Mouse (Mus musculus): ENCODE data around the gene Tnnt1.
"Not testable (repeated sequence)": the region's sequence is repeated elsewhere in the genome, so short reads cannot be mapped to it uniquely, and the experiment has no call there.

The Tnnt1 gene

GRCm38 (mm10) chr7:4516332-4517050 lies at the start of gene Tnnt1:
TSS of gene Tnnt1 (minus strand) at chr7:4516382.
- Histone ChIP-seq H3K27me3 (ENCODE audit: control insufficient read depth, insufficient read depth, low read length, poor library complexity, severe bottlenecking) (no peaks in the 10 kb centered on the region), H3K36me3 (ENCODE audit: control insufficient read depth, insufficient read depth, low read length, poor library complexity, severe bottlenecking) (no peaks in the 10 kb centered on the region)
- no peak for DNase-seq (ENCODE audit: low read depth, low spot score)

DNA sequence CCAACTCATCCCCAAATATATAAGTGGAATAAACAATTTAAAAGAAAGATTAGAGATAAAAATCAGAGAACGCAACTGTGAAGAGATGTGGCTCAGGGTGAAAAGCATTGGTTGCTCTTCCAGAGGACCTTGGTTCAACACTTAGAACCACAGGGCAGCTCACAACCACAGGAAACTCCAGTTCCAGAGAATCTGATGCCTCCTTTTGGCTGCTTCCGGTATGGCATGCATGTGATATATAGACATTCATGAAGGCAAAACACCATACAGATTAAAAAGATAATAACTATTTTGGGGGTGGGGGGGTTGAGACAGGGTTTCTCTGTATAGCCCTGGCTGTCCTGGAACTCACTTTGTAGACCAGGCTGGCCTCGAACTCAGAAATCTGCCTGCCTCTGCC lies 46.5 kb upstream of the Tnnt1 start:
- no peaks in the 10 kb centered on the region for H3K36me3 ChIP-seq (ENCODE audit: control insufficient read depth, insufficient read depth, low read length, poor library complexity, severe bottlenecking)
- no peak for DNase-seq (ENCODE audit: low read depth, low spot score)

DNA sequence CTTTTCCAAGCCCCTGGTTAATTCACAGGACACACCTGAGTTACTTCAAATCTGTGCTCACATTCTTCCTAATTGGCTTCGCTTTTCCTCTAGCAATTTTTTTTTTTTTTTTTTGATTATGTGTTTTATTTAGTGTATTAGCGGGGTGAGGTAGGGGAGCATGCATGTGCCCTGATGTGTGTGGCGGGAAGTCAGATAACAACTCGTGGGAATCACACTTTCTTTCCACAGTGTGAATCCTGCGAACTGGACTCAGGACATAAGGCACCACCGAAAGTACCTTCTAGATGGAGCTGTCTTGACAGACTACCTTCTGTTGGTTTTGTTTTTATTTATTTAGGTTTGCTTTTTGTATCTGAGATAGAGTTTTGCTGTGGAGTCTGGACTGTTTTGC lies 41.0 kb upstream of the Tnnt1 start:
- no peaks in the 10 kb centered on the region for H3K36me3 ChIP-seq (ENCODE audit: control insufficient read depth, insufficient read depth, low read length, poor library complexity, severe bottlenecking)
- H3K27me3 ChIP-seq (ENCODE audit: control insufficient read depth, insufficient read depth, low read length, poor library complexity, severe bottlenecking) = no peaks in the 10 kb centered on the region; the same call in 1 of the 2 replicates
- DNase-seq (ENCODE audit: low read depth, low spot score) = no peak

More for the DNA sequence above, 46.5 kb upstream of the Tnnt1 start:
- no peaks in the 10 kb centered on the region for H3K27me3 ChIP-seq (ENCODE audit: control insufficient read depth, insufficient read depth, low read length, poor library complexity, severe bottlenecking)

DNA sequence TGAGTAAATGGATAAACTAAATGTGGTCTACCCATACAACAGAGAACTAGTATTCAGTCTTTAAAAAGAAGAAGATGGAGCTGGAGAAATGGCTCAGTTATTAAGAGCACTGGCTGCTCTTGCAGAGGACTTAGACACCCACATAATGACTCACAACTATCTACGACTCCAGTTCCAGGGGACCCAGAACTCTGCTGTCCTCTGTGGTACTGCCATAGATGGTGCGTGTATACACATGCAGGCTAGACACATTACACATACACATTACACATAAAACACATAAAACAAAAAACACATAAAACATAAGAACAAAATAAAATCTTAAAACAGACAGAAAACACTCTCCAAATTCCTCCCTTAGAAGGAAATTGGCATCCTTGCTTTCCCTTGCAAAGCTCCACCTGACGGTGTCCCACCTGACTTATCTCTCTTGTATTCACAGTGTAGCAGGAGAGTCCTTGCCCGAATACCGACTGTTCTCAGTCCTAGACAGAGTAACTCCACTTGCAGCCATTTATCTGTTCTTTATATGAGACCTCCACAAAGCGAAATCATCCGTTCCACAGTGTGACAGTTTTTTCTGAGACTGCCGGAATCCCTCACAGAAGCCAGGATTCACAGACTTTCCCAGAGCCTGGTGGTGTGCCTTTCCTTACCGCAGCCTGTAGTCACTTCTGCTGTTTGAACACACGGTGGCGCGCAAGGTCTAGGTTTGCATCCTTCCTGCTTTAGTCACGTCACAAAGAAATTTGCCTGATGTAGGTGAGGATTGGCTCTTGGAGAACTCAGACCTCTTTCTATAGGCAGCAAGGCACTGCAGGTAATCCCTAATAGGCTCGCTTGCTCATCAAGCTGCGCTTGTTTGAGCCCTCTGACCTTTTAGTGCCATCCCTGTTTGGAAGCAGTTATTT lies 40.3 kb upstream of the Tnnt1 start:
- no peaks in the 10 kb centered on the region for H3K36me3 ChIP-seq (ENCODE audit: control insufficient read depth, insufficient read depth, low read length, poor library complexity, severe bottlenecking)
- DNase-seq (ENCODE audit: low read depth, low spot score) = peak; percentile 94
- H3K27me3 ChIP-seq (ENCODE audit: control insufficient read depth, insufficient read depth, low read length, poor library complexity, severe bottlenecking) = no peaks in the 10 kb centered on the region; the same call in 1 of the 2 replicates

DNA sequence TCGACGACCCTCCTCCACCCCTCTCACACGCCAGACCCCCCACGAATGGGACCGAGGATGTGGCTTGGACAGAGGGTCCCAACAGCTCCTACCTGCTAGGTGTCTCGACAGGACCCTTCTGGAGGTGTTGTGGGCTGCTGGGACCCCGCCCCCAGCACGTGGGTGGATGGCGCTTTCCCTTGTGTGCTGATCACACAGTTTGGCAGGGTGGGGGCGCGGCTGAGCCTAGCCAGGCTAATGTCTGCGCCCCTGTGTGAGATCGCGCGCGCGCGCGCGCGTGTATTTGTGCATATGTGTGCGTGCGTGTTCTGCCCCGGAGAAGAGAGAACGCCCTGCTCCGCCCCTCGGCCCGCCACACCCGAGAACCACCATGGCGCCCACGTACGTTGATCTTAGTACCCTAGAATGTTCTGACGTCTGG lies 31.0 kb upstream of the Tnnt1 start, which contains the start of gene Syt5:
Gene Syt5 (minus strand): TSS at position 321 of the 421 bp plus-strand sequence.
- Histone ChIP-seq H3K27me3 (ENCODE audit: control insufficient read depth, insufficient read depth, low read length, poor library complexity, severe bottlenecking) (no peaks in the 10 kb centered on the region), H3K36me3 (ENCODE audit: control insufficient read depth, insufficient read depth, low read length, poor library complexity, severe bottlenecking) (no peaks in the 10 kb centered on the region)
- DNase-seq (ENCODE audit: low read depth, low spot score) = no peak

GRCm38 (mm10) chr7:4546591-4547131 lies 30.5 kb upstream of the Tnnt1 start:
- H3K36me3 ChIP-seq (ENCODE audit: control insufficient read depth, insufficient read depth, low read length, poor library complexity, severe bottlenecking) = no peaks in the 10 kb centered on the region
- peak; percentile 35 for DNase-seq (ENCODE audit: low read depth, low spot score)
- H3K27me3 ChIP-seq (ENCODE audit: control insufficient read depth, insufficient read depth, low read length, poor library complexity, severe bottlenecking) = no peaks in the 10 kb centered on the region

- DNase-seq (ENCODE audit: low read depth, low spot score) = no peak
- H3K27me3 ChIP-seq (ENCODE audit: control insufficient read depth, insufficient read depth, low read length, poor library complexity, severe bottlenecking) = no peaks in the 10 kb centered on the region
- H3K36me3 ChIP-seq (ENCODE audit: control insufficient read depth, insufficient read depth, low read length, poor library complexity, severe bottlenecking) = no peaks in the 10 kb centered on the region
Observed at GRCm38 (mm10) chr7:4546050-4546449, 29.9 kb upstream of the Tnnt1 start.

- no peaks in the 10 kb centered on the region for H3K27me3 ChIP-seq (ENCODE audit: control insufficient read depth, insufficient read depth, low read length, poor library complexity, severe bottlenecking)
- no peak for DNase-seq (ENCODE audit: low read depth, low spot score)
- H3K36me3 ChIP-seq (ENCODE audit: control insufficient read depth, insufficient read depth, low read length, poor library complexity, severe bottlenecking) = no peaks in the 10 kb centered on the region
Observed at GRCm38 (mm10) chr7:4542013-4542412, 25.8 kb upstream of the Tnnt1 start.

GRCm38 (mm10) chr7:4541344-4541743 lies 25.2 kb upstream of the Tnnt1 start:
- DNase-seq (ENCODE audit: low read depth, low spot score) = no peak
- H3K36me3 ChIP-seq (ENCODE audit: control insufficient read depth, insufficient read depth, low read length, poor library complexity, severe bottlenecking) = no peaks in the 10 kb centered on the region

GRCm38 (mm10) chr7:4539019-4539418 lies 22.8 kb upstream of the Tnnt1 start:
- no peak for DNase-seq (ENCODE audit: low read depth, low spot score)
- H3K36me3 ChIP-seq (ENCODE audit: control insufficient read depth, insufficient read depth, low read length, poor library complexity, severe bottlenecking) = no peaks in the 10 kb centered on the region
- no peaks in the 10 kb centered on the region for H3K27me3 ChIP-seq (ENCODE audit: control insufficient read depth, insufficient read depth, low read length, poor library complexity, severe bottlenecking)

More at GRCm38 (mm10) chr7:4541344-4541743, 25.2 kb upstream of the Tnnt1 start:
- H3K27me3 ChIP-seq (ENCODE audit: control insufficient read depth, insufficient read depth, low read length, poor library complexity, severe bottlenecking) = no peaks in the 10 kb centered on the region

GRCm38 (mm10) chr7:4537181-4537580 lies 21.0 kb upstream of the Tnnt1 start:
- Histone ChIP-seq H3K36me3 (ENCODE audit: control insufficient read depth, insufficient read depth, low read length, poor library complexity, severe bottlenecking) (no peaks in the 10 kb centered on the region), H3K27me3 (ENCODE audit: control insufficient read depth, insufficient read depth, low read length, poor library complexity, severe bottlenecking) (0 out of 2 replicates have a peak, but pooled peaks cover 1% of the 10 kb centered on the region)
- DNase-seq (ENCODE audit: low read depth, low spot score) = no peak

GRCm38 (mm10) chr7:4536369-4536768 lies 20.2 kb upstream of the Tnnt1 start:
- DNase-seq (ENCODE audit: low read depth, low spot score) = no peak
- 0 out of 2 replicates have a peak, but pooled peaks cover 1% of the 10 kb centered on the region for H3K27me3 ChIP-seq (ENCODE audit: control insufficient read depth, insufficient read depth, low read length, poor library complexity, severe bottlenecking)
- no peaks in the 10 kb centered on the region for H3K36me3 ChIP-seq (ENCODE audit: control insufficient read depth, insufficient read depth, low read length, poor library complexity, severe bottlenecking)

GRCm38 (mm10) chr7:4532005-4532729 lies 16.0 kb upstream of the Tnnt1 start, which contains the start of gene Dnaaf3:
TSS of gene Dnaaf3 (minus strand) at chr7:4532453.
- no peak for DNase-seq (ENCODE audit: low read depth, low spot score)
- Histone ChIP-seq H3K27me3 (ENCODE audit: control insufficient read depth, insufficient read depth, low read length, poor library complexity, severe bottlenecking) (0 out of 2 replicates have a peak, but pooled peaks cover 1% of the 10 kb centered on the region), H3K36me3 (ENCODE audit: control insufficient read depth, insufficient read depth, low read length, poor library complexity, severe bottlenecking) (no peaks in the 10 kb centered on the region)

DNA sequence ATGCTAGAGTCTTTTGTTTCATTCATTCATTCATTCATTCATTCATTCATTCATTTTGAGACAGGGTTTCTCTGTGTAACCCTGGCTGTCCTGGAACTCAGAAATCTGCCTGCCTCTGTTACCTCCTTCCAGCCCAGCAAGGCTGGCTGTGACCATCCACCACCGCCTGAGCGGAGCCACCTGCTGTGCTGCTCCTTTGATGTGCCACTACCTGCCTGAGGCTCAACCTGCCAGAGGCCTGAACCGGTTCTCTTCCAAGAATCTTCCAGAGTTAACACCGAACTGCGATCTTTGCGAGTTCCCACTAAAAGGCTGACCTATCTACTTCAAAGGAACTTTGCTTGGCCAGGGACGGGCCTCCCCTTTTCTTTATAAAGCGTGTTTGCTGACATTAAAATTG lies 14.0 kb upstream of the Tnnt1 start:
- DNase-seq (ENCODE audit: low read depth, low spot score); H3K27me3 ChIP-seq (ENCODE audit: control insufficient read depth, insufficient read depth, low read length, poor library complexity, severe bottlenecking); H3K36me3 ChIP-seq (ENCODE audit: control insufficient read depth, insufficient read depth, low read length, poor library complexity, severe bottlenecking): not testable (repeated sequence)

All from splenic B cell, adult 2 months (primary cell).